Mouse (Mus musculus) E14TG2a.4 (cell line): ENCODE measurements around the gene Nacc1.

Experiments used
- CTCF ChIP-seq: conservative IDR thresholded peaks from 2 replicates; pipeline ENCODE4 v1.5.1; 2014; ENCODE audit warnings: low read length
- NANOG ChIP-seq: IDR thresholded peaks from 2 replicates; pipeline ENCODE4 v1.6.1; 2014; ENCODE audit warnings: borderline replicate concordance, low read length, mixed read lengths
- POU5F1 ChIP-seq: IDR thresholded peaks from 2 replicates; pipeline ENCODE4 v1.6.1; 2014; ENCODE audit warnings: low read length, borderline replicate concordance

DNA sequence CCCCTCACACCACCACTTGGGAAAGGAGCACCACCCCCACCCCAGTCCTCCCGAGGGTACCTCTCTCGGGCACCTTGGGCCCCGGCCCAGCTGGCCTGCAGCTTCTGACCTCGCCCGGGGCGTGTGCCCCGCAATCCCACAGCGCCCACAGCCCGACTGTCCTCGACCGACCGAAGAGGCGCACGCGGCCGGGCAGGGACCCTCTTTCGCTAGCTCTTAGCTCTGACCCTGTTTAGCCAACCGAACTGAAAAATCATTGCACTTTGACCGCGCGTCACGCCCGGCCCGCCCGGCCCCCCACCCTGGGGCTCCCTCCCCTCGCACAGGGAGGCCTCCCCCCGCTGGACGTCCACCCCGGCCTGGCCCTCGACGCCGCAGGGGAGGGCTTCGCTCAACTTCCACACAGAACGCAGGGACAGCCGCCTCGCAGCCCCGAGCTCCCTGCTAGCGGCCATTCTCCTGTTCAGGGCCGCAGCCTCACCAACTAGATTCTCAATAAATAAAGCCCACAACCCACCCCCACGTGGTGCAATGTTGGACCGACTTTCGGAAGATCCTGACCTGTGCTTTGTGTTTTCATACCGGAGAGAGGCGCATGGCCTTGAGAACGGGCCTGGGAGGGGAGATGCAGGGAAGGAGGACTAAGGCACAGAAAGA lies 19.1 kb upstream of the Nacc1 start:
- TF ChIP-seq CTCF, result no peak
- TF ChIP-seq NANOG, result no peak
- no peak for TF ChIP-seq POU5F1
